Mouse (Mus musculus): ENCODE data around the gene Tfcp2.

The Tfcp2 gene

DNA sequence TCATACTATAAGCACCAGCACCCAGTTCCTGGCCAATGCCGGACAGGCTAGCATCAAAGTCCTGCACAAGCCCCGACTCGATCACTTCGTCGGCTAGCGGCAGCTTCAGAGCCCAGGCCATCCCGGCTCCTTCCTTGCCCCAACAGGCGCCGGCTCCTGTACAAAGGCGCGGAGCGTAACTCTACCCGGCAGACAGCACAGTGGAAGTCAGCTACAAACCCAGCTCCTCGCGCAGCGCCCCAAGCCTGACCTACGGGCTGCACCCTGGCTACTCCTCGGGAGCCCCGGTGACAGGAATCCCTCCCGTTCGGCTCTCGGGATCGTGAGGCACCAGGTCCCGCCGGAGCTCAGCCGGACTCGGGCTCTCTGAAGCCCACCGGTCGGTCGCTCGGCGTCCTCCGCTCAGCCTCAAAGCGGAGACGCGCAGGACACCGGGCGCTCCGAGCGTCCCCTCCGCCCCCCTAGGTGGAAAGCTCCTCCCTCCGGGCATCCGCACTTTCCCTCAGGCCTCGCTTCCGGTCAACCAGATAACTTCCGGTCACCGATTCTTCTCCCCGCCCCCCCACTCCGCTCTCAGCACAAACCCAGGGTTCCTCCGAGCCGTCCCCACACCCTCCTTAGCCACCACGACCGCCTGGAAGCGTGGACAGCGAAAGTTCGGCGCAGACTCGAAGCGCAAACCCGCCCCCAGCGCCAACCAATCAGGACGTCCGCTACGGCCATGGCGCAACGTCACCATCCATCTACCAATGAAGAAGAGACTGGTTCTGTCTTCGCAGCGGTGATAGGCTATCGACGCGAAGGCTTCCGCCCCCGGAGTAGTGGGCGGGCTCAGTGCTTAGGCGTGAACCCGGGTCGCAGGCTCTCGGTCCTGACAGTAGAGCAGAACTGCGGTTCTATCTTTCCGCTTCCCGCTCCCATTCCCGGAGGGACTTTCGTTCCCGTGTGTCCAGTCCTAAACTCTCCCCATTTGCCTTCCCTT lies at the start of gene Tfcp2:
Gene Tfcp2, minus strand, starts transcription at position 683 of the 982 bp plus-strand sequence.
- DNase-seq = peak; percentile 99

DNA sequence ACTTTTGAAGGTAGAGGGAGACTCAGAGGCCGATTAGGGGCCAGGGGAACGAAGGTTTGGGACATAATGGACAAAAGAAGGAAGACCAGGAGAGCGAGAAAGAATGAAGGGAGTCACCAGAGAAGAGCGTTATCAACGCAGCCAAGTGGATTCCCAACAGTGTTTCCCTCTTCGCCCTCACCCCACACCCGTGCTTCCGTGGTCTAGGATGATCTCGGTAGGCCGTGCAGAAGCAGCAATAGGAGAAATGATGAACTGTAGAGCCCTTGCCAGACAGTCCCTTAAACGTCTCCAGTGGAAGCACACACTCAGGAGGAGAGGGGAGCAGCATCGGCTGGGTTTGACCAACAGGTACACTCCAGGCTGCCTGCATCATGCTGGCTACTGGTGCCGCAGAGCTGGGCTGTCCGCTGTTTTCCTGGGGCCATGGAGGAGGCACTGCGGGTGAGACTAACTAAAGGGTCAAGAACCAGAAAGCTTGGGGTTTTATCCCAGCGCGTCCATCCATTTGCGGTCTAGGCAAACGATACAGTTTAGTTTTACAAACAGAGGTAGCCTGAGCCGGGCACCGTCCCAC lies 49.0 kb upstream of the Tfcp2 start:
- no peak for DNase-seq

DNA sequence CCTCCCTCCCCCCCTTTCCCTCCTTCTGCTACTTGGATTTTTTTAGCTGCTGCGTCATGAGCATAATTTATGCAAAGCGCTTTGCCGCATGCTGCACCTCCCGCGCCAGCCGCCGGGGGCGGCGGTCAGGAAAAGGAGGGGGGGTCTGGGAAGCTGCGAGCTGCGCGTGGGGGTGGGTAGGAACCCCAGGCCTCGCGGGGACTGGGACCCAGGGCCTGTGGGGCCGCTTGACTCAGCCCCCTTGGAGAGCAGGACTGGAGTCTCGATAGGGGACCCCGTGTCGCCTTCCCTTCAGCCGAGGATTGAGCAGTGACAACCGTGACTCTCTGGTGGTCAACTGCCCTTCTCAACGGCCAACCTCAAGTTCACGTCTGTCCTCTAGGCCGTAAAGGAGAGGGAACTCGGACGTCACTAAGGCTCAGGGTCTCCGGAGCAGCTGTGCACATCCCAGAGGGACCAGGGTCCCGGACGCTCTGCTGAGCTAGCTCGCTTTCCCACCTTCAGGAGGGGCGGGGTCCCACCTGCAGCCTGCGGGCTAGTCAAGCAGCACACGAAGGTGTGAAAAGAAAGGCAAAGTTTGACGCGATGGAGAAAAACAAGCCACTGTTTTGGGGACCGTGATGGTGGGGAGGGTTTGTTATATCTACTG lies 48.4 kb upstream of the Tfcp2 start:
- peak; percentile 76 to 82 for DNase-seq

DNA sequence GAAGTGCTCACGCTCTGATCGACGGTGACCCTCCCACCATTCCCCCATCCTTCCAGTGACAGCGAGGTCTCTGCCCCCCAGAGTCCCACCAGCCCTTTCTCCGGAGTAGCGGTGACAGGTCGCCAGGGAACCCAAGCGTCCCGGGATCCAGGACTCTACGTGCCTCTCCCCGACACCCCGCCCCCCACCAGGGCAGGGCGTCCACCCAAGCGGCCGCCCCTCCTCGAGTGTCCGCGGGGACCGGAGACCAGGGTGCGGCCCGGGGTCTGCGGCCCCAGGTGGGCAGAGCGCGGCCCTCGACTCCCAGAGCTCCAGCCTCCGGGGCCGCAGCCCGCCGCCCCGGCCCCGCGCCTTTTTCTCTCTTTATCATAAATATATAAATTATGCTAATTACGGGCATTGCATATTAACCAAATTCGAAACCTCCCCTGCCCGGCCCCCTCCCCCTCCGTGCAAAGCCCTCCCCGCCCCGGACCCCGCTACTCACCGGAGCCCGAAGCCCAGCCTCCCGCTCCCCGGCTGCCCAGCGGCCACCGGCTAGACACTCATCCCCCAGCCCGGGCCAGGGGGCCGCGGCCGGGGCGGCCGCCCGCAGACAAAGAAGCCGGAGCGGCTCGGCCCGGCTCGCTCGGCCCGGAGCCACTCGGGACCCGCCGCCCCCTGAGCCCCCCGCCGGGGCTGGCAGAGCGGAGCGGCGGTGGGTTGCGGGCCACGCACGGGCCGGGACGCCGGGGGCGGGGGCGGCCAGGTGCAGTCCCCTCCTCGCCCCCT lies 47.7 kb upstream of the Tfcp2 start, which contains the start of gene Pou6f1:
Gene Pou6f1, minus strand, starts transcription at position 709 of the 771 bp plus-strand sequence.
- peak; percentile 62 to 70 for DNase-seq

DNA sequence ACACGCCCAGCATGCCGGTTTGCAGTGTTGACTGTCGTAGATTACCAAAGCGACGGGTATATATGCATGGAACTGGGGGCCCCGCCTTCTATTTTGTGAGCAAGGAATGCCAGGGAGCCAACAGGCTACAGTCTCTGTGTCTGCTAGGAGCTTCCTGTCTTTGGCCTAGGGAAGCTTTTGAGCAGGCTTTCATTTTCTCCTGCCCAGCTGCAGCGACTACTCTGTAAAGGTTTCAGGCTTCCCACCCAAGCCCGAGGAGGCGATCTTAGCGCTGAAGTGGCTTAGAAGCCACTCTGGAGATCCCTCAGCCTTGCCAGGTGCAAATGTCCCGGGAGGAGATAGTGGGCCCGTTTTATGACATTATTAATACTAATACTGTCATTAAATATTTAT lies 47.1 kb upstream of the Tfcp2 start:
- peak; percentile 59 to 67 for DNase-seq

DNA sequence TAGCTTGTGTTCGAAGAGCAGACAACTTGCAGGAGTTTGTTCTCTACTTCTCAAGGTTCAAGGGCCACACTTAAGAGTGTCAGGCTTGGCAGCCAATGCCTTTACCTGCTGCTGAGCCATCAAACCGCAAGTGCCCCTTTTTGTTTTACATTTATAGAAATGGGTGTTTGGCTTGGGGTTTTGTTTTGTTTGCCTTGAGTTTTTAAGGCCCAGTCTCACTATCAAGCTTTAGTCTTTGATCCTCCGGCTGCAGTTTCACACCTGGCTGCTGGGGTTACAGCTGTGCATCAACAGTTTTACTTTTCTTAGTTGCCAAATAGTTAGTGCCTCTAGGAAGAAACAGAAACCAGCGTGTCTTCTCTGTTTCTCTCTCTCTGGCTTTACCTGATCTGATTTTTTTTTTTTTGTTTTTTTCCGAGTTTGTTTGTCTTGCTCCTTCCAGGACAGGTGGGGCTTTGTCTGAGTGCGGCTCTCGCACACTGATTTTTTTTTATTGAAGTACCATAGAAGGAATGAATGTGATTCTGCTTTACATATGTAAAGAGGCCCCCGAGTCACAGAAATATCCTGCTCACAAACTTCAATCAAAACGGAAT lies 46.6 kb upstream of the Tfcp2 start:
- peak; percentile 73 to 78 for DNase-seq

DNA sequence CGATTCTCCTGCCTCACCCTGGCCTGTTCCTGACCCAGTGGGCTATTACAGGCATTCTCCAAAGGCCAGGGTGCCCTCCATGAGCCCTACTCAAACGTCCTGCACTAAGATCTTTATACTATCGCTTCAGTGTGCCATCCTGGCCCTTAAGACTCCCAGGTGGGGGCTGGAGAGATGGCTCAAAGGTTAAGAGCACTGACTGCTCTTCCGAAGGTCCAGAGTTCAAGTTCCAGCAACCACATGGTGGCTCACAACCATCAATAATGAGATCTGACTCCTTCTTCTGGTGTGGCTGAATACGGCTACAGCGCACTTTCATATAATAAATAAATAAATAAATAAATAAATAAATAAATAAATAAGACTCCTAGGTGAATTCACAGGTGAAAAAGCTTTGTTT lies 41.0 kb upstream of the Tfcp2 start:
- no peak for DNase-seq

DNA sequence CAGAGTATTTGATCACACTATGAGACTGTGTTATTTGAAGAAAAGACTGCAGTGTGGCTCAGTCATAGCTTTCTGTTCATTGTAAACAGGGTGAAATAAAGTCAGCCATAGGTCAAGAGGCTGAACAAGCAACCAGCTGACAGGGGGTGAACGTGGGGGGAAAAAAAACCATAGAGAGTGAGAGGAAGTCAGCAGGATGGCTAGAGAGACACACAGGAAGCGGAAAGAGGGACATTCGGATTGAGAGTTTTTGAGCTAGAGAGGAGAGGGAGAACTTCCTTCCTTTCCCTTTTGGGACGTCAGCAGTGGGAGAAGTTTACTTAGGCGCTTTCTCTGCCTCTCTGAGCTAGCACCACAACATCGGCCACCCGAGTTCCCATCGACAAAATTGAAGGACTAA lies 38.6 kb upstream of the Tfcp2 start:
- DNase-seq = peak in 1 of 2 experiments; percentile 27

DNA sequence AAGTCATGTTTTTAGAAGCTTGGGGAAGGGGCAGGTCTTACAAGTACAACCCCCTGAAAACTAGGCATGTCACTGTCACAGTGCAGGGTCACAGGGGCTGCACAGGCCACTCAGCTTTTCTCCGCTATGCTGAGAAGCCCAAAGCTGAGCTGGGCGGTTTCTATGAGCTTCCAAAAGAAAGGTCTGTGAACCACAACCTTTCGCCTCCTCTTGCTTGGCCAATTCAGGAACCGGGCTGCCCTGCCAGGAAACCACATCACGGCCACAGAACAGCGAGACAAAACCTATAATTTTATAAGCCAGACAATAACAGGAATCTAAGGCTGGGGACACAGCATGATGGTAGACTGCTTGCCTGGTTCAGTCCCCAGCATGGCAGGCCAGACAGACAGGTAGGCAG lies 36.5 kb upstream of the Tfcp2 start:
- no peak for DNase-seq

DNA sequence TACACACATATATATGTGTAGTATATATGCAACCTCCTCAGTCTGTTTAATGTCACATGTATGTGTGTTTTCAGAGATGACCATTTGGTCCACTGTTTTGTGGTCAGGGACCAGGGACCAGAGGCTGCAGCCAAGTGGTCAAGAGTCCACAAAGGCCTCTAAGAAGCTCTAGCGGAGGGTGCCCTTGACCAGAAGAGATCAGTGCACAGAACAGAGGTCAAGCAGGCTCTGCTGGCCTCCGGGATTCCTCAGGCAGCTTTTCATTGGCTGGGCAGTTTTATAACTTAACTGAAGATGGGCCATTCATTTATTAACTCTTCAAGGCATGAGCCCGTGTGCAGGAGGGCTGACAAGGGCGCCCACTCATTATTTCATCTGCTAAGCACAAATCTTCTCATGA lies 35.4 kb upstream of the Tfcp2 start:
- DNase-seq = no peak

DNA sequence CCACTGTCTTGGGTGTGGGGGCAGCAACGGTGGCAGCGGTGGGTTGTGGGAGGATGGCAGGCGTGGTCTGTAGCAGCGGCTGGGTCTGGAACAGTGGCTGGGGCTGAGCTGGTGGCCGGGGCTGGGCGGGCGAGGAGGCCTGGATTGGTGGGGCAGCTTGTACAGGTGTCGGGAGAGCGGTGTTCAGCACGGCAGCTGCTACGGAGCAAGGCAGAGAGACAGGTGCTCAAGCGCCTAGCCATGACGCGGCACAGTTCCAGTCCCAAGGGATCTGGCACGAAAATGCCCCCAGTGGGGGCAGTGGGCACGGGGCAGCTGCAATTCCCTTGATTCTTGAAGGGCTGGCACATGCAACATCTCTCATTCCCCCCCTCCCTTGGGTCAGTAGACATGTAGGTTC lies 34.1 kb upstream of the Tfcp2 start:
- DNase-seq = no peak

DNA sequence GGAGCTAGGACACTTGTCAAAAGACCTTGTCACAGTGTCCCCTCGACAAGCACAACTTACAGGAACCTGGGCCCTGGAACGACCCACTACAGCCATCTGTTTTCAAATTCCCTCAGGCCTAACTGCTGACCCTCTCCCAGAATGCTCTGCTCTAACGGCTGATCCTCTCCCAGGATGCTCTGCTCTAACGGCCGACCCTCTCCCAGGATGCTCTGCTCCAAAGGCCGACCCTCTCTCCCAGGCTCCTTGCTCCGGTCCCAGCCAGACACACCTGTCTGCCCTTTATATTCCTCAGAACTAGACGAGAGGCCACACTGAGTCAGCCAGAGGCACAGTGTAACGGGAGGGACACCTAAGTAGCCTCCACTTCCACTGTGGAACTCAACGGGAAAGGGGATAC lies 28.3 kb upstream of the Tfcp2 start:
- DNase-seq = no peak

DNA sequence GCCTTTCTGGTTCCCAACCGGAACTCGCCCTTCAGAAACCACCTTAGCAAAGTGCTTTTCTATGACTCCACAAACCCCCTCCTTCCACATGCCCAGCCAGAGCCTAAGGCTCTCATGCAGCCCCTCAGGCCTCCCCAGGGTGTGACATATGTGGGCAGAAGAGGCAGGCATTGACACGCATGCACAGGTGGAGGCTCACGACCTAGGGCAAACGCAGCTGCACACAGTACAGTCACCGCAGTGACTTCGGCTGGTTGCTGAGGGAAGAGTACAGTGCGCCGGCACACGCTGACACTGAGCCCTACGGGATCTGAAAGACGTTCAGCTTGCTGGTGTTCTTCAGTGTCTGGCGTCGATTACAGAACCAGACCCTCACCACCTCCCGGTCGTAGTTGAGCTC lies 26.2 kb upstream of the Tfcp2 start:
- DNase-seq = no peak

DNA sequence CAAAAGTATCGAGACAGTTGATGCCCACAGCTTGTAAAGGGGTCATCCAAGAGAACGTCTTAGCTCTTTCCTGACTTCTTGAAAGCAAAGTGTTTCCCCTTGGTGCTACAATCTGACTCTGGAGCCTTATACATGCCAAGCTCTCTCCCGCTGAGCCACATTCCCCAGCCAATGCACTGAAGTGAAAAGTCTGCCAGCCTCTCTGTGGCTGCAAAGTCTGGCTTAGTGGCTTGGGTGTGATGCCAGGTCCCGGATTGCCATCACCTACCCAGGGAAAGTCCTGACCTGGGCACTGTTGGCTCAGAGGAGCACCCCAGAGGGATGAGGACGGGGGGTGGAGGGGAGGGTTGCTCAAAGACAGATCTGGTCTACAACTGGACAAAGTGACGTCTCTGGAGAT lies 25.0 kb upstream of the Tfcp2 start:
- DNase-seq = no peak

DNA sequence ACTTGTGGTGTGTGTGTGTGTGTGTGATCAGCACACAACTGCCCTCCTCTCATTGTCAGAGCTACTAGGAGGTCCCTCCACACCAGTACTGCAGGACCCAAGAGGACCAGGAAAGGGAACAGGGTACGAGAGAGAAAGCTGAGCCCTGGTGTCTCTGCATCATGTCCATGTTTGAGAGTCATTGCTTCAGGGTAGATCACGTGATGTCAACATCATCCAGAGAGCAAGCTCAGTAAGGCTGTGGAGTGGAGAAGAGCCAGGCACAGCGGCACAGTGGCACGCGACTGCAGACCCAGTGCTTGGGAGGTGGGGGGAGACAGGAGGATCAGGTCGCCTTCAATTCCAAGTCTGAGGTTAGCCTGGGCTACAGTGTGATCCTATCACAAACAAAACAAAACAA lies 24.6 kb upstream of the Tfcp2 start:
- no peak for DNase-seq

DNA sequence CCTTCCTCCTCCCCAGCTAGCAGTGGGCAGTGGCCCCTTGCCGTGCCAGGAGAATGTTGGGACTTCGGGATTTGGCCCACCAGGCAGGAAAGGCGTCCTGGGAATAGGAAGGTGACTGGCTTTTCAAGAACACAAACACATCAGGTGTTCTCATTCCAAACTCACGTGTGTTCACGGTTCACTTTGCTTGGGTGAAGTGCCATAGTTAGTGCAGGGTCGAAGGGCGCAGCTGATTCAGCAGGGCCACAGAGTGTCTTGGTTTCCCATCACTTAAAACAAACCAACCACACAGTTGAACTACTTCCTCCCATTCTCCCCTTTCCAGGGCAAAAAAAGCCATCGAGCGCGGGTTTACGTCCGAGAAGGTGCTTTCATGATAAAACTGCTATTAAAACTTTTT lies 23.6 kb upstream of the Tfcp2 start:
- no peak for DNase-seq

DNA sequence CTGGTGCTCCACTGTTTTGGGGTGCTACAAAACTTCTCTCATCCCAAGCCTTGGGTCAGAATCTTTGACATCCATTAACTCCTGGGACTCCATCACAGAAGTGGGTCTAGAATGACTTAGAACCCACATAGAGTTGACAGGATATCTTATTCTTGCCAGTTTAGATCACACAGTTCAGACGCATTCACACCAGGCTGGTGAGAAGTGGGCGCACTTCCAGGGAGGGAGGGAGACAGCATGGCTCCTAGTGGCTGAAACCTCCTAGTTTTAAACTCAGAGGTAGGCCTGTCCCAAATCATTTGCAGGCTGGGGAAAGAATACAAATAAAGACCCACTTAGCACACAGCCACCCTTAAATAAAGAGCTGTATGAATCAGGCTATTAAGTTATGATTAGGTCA lies 22.6 kb upstream of the Tfcp2 start:
- DNase-seq = no peak

DNA sequence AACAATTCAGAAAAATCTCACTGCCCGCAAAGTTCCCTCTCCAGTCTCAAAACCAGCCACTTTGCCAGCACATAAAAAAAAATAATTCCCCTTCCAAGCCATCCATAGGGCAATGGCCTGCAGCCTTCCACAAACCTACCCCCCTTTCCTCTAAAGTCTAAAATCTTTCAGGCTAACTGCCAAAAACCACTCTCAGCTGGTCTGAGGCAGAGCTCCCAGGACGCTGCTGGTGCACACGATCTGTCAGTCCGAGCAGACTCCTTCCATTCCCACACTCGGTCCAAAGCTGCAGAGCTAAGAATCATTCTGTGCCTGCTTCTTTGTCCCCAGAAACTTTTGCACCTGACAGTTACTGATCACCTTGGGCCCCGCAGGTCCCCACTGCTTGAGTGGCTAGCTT lies 22.1 kb upstream of the Tfcp2 start:
- DNase-seq = no peak

DNA sequence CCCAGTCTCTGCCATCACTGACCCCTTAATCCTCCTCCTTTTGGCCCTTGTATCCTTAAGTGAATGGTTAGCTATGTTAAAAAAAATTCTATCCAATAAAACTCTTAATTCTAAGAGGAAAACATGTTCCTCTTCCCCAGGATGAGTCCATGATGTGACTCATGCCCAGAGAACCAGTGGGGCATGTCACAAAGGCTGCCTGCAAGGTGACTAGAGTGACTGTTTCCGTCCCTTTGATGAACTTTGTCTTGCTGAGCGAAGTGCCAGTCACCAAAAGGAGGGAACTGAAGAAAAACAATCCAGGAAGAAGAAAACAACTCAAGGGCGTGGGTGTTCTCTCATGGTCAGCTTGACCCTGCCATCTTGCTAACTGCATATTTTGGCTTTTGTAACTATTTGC lies 17.4 kb upstream of the Tfcp2 start:
- DNase-seq = no peak

DNA sequence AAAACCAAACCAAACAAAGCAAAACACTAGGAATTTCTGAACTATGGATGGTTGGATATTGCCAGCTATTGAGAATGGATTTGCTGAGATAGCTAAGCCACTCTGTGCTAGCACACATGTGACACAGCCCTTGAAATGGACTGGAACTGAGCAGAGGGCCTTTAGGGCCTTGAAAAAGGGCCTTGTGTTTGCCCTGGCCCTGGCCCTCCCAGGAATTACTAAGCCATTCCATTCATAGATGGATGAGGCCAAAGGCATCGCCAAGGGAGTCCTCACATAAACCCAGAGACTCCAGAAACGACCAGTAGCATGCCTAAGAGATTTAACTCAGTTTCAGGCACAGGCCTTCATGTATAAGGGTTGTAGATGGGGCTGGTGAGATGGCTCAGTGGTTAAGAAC lies 14.7 kb upstream of the Tfcp2 start:
- DNase-seq = no peak

DNA sequence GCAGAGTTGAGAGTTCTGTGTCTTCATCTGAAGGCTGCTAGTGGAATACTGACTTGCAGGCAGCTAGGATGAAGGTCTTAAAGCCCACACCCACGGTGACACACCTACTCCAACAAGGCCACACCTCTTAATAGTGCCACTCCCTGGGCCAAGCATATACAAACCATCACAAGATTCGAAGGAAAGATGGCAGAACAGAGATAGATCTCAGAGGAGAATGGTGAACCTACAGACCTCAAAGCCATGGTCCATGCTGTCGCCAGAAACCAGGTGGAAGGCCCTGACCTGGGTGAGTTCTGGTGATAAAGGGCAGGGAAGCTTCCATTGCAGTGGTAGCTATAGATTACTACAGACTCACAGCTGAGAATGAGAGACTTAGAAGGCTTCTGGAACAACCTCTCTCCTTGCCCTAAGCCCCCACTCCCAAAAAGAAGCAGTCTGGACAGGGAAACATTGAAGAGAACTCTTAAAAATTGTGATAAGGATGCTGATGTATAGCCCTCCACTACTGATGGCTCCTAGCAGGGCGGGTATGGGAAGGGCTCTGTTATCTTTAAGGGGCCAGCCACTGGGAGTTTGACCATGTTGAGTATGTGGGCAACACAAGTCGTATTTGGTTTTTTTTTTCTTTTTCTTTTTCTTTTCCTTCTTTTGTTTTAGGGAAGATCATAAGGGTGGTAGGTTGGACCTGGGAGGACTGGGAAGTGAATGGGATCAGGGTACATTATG lies 6.1 kb upstream of the Tfcp2 start:
- no peak for DNase-seq

DNA sequence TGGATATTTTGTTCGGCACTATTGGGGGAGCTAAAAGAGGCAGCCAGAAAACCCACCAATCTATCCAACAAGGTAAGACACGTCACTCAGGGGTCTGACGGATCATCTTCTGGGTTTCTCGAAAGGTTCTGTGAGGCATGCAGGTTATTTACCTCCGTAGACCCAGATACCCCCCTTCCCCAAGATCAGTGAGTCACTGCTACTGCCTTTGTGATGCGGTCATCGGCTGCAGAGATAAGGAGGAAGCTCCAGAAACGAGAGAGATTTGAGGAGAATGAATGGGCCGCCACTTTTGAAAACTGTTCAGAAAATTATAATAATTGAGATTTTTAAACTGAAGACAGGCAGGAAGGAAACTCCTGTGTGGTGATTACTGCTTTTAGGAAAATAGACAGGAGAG lies 4.6 kb upstream of the Tfcp2 start:
- DNase-seq = no peak
